Mouse (Mus musculus) CH12.LX (cell line): ENCODE measurements around the gene Kcnj15.

Experiments used
- CTCF ChIP-seq, 2 experiments: IDR thresholded peaks in 1 of 2; conservative IDR thresholded peaks in 1 of 2; 2 replicates each; pipeline ENCODE4 v1.5.1; 2011 to 2012; ENCODE audit warnings: low read depth in 2 of 2, low read length in 2 of 2, improper control_type of control experiment in 1 of 2, inconsistent platforms in 1 of 2, mild to moderate bottlenecking in 1 of 2, moderate library complexity in 1 of 2
- MAX ChIP-seq: IDR thresholded peaks from 2 replicates; pipeline ENCODE4 v1.6.1; 2011; ENCODE audit warnings: low read length, improper control_type of control experiment
- POLR2A ChIP-seq: IDR thresholded peaks from 2 replicates; pipeline ENCODE4 v1.6.1; 2011; ENCODE audit warnings: low read depth, mild to moderate bottlenecking, improper control_type of control experiment, low read length
- ZC3H11A ChIP-seq: IDR thresholded peaks from 2 replicates; pipeline ENCODE4 v1.6.1; 2012; ENCODE audit warnings: low read depth, mild to moderate bottlenecking, inconsistent platforms, low read length, improper control_type of control experiment

DNA sequence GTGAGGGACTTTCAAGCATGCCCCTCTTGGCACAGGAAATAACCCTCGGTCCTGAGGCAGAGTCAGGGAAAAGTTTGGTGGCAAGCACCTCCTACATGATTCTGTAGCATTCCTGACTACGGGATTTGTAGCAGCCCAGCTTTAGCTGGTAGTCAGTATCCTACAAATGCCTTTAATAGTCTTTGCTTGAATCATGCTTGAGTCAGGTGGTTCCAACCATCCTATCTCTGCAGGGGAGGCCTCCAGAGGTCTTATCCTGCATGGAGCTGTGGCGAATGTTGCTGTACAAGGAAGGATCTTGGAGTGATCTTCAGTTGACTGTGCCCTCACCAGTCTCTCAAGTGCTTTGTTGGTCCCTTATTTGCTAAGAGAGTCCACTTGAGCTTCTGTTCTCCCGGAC is 28.4 kb downstream of the Kcnj15 start:
- TF ChIP-seq ZC3H11A (no peak), POLR2A (no peak), CTCF (conservative IDR thresholded peaks at IDR 0.05 in 1 of 2, IDR thresholded peaks at IDR 0.05 in 1 of 2; ENCODE audit: low read depth in 2 of 2, low read length in 2 of 2) (no peak), MAX (no peak)
